Mouse (Mus musculus) Patski (cell line): ENCODE measurements around the gene Dglucy. TPM values are rescaled to one million over a fixed set of nuclear protein-coding genes. Genes with fewer than 3 reads are reported as not detected.

Experiments
- ATAC-seq: fragments of 100-300 bp; one replicate; pipeline ENCODE4 v1.8.0; 2021
- CTCF ChIA-PET: fragments of 350-600 bp; sonication (Branson Sonifier 250); formaldehyde crosslinking; loops from one replicate; lab custom pipeline; 2022; ENCODE audit warnings: inconsistent platforms; lab: Charles Lee
- POLR2A ChIA-PET: fragments of 350-600 bp; sonication (Branson Sonifier 250); formaldehyde crosslinking; loops from one replicate; lab custom pipeline; 2022; ENCODE audit warnings: antibody characterized with exemption, inconsistent platforms; lab: Charles Lee
- DNase-seq: peaks from one replicate; pipeline ENCODE4 v3.0.0-alpha.2; 2011; ENCODE audit warnings: low read depth, low spot score
- H3K27me3 ChIP-seq: fragments of 371-371 bp; one replicate; pipeline ENCODE4 v1.5.1; 2021
- CTCF ChIP-seq: fragments of 100-300 bp; IDR thresholded peaks from one replicate; pipeline ENCODE4 v1.5.1; 2021
- in situ Hi-C: fragments of 300-500 bp; cut with MboI; formaldehyde crosslinking; loops from 3 replicates; pipeline ENCODE4 v1.11.1; 2018; ENCODE audit warnings: low pct_unique_long_range_greater_than_20kb, mixed read lengths
- polyA plus RNA-seq: library from polyadenylated mRNA; unstranded; gene quantifications from one replicate; pipeline ENCODE4 v1.2.3, GENCODE M21; 2021

Dglucy gene
- polyA plus RNA-seq, 1 experiment from 2014 or later = 17.9 TPM

- ATAC-seq (no peak), DNase-seq (no peak)
- in situ Hi-C loops = no loop called here
- no peaks in the 10 kb centered on the region for H3K27me3 ChIP-seq
- ChIA-PET POLR2A (no interaction called here), CTCF (interaction anchor here (0.7 kb wide), 1 partner anchor 14 kb away, joined by 3 read pairs; no protein-coding TSS in a partner anchor)
- no peak for TF ChIP-seq CTCF
These were observed 83.4 kb downstream of the Dglucy start for GRCm38 (mm10) chr12:100862272-100862671.

- DNase-seq = no peak
- no peaks in the 10 kb centered on the region for H3K27me3 ChIP-seq
- in situ Hi-C loops = no loop called here
- ChIA-PET POLR2A (no interaction called here), CTCF (no interaction called here)
- ATAC-seq = no peak
- no peak for TF ChIP-seq CTCF
These were observed 84.1 kb downstream of the Dglucy start for GRCm38 (mm10) chr12:100862856-100863446.

DNA sequence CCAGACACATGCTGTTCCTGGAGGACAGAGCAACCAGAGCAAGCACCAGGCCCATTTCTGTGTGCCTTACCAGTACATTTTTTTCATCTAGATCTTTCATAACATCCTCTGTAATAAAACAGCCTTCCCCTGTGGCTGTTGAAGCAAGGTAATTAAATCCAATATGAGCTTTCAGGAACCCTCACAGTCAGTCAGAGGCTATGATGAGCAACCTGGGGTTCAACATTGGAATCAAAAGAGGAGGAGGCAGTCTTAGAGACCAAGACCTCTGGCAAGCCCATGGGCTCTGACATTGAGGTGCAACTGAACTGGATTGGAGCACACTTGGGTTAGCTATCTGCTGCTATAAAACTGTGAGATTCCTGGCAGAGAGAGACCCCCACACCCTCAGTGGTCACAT lies 86.2 kb downstream of the Dglucy start:
- ChIA-PET CTCF (interaction anchor here (1.5 kb wide), 1 partner anchor 287 kb away, joined by 3 read pairs; no protein-coding TSS in a partner anchor), POLR2A (no interaction called here)
- DNase-seq (no peak), ATAC-seq (no peak)
- TF ChIP-seq CTCF = no peak
- in situ Hi-C loops = no loop called here
- no peaks in the 10 kb centered on the region for H3K27me3 ChIP-seq

DNA sequence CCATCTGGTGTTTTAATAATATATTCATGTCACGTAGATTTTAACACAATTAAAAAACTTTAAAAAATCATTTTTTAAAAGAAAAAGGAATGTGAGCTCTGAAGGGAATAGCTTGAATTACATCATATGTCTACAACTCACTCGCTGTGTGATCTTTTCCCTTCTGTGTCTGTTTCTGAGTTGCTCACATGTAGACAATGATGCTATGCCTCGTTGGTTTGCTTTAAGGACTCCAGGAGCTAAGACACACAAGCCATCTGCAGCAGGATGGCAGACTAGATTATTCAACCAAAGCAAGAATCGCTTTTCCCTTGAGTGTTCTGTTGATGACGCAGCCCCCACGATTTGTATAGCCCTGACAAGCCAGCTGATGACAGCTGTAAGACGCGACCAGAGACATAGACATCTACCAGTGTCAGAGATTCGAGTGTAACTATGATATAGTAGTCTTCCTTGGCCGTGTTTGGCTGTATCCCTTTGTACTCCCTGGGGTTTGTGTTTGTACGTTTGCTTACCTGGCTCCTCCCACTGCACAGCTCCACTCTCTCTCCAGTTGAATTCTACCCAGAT lies 86.7 kb downstream of the Dglucy start:
- CTCF ChIA-PET = interaction anchor here (1.5 kb wide), 1 partner anchor 287 kb away, joined by 3 read pairs; no protein-coding TSS in a partner anchor
- H3K27me3 ChIP-seq = no peaks in the 10 kb centered on the region
- DNase-seq (no peak), ATAC-seq (no peak)
- in situ Hi-C loops = no loop called here
- POLR2A ChIA-PET = no interaction called here
- no peak for TF ChIP-seq CTCF

DNA sequence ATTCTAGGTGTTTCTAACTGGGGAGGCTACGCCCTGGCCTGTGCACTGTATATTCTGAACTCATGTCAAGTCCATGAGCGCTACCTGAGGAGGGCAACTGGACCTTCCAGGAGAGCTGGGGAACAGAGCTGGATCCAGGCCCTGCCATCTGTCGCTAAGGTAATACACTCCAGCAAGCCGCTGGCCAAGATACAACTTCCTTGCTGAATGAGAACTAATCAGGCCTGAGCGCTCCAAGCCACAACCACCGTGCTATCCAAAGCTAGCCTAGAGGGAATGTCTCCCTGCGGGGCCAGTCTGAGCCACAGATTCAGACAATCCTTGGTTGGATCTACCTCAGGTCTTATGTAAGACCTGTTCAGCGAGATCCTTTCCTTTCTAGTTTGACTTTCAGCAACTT lies 88.2 kb downstream of the Dglucy start:
- no peak for ATAC-seq
- H3K27me3 ChIP-seq = no peaks in the 10 kb centered on the region
- in situ Hi-C loops = no loop called here
- no peak for TF ChIP-seq CTCF
- DNase-seq = no peak
- ChIA-PET CTCF (interaction anchor here (2.1 kb wide), 1 partner anchor 13 kb away, joined by 6 read pairs; no protein-coding TSS in a partner anchor), POLR2A (no interaction called here)

- DNase-seq (no peak), ATAC-seq (no peak)
- in situ Hi-C loops = no loop called here
- ChIA-PET CTCF (interaction anchor here (1.3 to 2.1 kb wide), 2 partner anchors 9 to 14 kb away, joined by 3 to 6 read pairs; no protein-coding TSS in a partner anchor), POLR2A (no interaction called here)
- TF ChIP-seq CTCF = no peak
- no peaks in the 10 kb centered on the region for H3K27me3 ChIP-seq
These were observed 89.3 kb downstream of the Dglucy start for GRCm38 (mm10) chr12:100868049-100868622.

GRCm38 (mm10) chr12:100871234-100871633 lies 92.4 kb downstream of the Dglucy start:
- ChIA-PET POLR2A (no interaction called here), CTCF (no interaction called here)
- in situ Hi-C loops = no loop called here
- DNase-seq = no peak
- TF ChIP-seq CTCF = no peak
- no peak for ATAC-seq
- H3K27me3 ChIP-seq = no peaks in the 10 kb centered on the region

GRCm38 (mm10) chr12:100871841-100872240 lies 93.0 kb downstream of the Dglucy start:
- no peak for ATAC-seq
- H3K27me3 ChIP-seq = no peaks in the 10 kb centered on the region
- TF ChIP-seq CTCF = no peak
- in situ Hi-C loops = no loop called here
- POLR2A ChIA-PET = no interaction called here
- CTCF ChIA-PET = no interaction called here
- no peak for DNase-seq

DNA sequence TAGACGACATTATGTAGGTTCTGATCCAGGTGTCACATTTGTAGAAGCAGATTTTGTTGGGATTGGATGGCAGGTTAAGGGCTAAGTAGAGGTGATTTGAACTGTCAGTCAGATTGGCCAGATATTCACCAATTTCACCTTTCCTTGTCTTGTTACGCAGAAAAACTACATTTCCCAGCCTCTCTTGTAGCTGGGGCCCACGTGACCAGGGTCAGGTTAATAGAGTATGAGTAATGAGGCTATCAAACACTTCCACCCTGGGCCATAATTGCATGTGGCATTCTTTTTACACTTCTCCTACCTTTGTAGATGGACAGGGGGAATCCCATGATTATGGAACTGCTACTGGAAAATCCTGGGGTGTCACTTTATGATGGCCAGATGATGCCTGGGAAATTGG lies 94.8 kb downstream of the Dglucy start:
- ChIA-PET CTCF (no interaction called here), POLR2A (no interaction called here)
- TF ChIP-seq CTCF = no peak
- DNase-seq (no peak), ATAC-seq (no peak)
- no peaks in the 10 kb centered on the region for H3K27me3 ChIP-seq
- in situ Hi-C loops = no loop called here

- no peaks in the 10 kb centered on the region for H3K27me3 ChIP-seq
- POLR2A ChIA-PET = no interaction called here
- ATAC-seq (no peak), DNase-seq (no peak)
- no peak for TF ChIP-seq CTCF
- CTCF ChIA-PET = no interaction called here
- in situ Hi-C loops = no loop called here
These were observed 96.7 kb downstream of the Dglucy start for GRCm38 (mm10) chr12:100875553-100875952.

- no peak for ATAC-seq
- no peak for TF ChIP-seq CTCF
- CTCF ChIA-PET = no interaction called here
- DNase-seq = no peak
- no peaks in the 10 kb centered on the region for H3K27me3 ChIP-seq
- in situ Hi-C loops = no loop called here
- POLR2A ChIA-PET = no interaction called here
These were observed 97.1 kb downstream of the Dglucy start for GRCm38 (mm10) chr12:100875960-100876359.
